Mouse (Mus musculus) cerebellum, adult 9-11 months (tissue): Measurements from ENCODE around the gene Kcnh4.

Experiments
- DNase-seq: peaks from one replicate; pipeline ENCODE4 v3.0.0; 2022

Gene Kcnh4

GRCm38 (mm10) chr11:100759611-100760233 lies at the start of gene Kcnh4:
TSS of gene Kcnh4 (minus strand) at chr11:100759942.
- DNase-seq: peak; percentile 66

DNA sequence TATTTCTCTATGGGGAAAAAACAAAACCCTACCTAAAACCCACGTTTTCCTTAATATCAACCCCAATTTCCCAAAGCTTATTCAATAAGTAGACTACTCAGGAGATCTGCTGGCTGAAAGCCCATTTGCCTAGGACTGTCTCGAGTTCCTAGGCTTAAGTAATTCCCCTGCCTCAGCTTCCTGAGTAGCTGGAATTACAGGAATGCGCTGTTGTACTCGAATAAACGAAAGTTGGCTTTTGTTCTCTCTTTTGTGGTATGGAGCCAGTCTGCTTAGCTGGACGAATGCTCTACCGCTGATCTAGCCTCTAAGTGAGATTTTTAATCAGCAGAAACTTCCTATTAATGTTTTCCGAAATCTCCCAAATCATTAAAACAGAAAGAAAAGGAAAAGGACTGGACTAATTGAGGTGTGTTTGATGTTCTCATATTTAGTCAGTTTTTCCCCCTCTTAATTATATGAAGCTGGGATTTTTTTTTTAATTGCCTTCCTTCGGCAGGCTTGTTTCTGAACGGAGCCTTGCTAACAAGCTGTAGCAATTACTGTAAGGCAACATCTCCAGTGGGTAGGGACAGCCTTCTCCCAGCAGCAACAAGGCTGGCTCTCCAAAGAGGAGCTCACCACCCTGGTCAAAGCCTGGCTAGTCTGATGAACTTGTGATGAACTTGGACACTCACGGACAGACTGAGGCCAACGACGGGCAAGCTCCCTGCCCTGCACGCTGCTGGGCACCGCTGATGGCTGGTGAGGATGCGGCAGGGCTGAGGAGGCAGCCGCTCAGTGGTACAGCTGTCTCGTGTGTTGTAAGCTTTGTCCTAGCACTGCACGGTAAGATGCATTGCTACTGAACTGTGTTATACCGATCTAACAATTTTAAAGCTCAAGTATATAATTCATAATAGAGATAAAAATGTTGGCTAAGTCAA lies 46.9 kb upstream of the Kcnh4 start:
- no peak for DNase-seq

- DNase-seq: no peak
Observed at GRCm38 (mm10) chr11:100805535-100805934, 45.8 kb upstream of the Kcnh4 start.

GRCm38 (mm10) chr11:100804409-100804808 lies 44.7 kb upstream of the Kcnh4 start:
- DNase-seq: no peak

GRCm38 (mm10) chr11:100799426-100799825 lies 39.7 kb upstream of the Kcnh4 start:
- no peak for DNase-seq

- no peak for DNase-seq
Observed at GRCm38 (mm10) chr11:100796585-100796984, 36.8 kb upstream of the Kcnh4 start.

DNA sequence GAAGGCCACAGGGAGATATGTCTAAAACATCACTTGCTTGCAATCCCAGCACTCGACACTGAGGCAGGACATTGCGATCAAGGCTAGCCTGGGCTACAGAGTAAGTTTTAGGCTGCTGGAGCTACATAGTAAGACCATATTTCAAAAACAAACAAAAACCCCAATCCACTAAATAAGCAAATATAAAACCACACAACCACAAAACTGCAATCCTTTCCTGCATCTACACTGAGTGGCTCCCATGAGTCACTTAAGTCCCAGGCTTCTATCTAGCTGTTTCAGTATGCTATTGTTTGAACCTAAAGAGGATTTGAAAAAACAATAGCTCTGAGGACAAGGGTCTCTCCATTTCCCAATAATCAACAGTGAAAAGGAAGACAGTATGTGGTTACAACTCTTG lies 35.6 kb upstream of the Kcnh4 start:
- DNase-seq: no peak

DNA sequence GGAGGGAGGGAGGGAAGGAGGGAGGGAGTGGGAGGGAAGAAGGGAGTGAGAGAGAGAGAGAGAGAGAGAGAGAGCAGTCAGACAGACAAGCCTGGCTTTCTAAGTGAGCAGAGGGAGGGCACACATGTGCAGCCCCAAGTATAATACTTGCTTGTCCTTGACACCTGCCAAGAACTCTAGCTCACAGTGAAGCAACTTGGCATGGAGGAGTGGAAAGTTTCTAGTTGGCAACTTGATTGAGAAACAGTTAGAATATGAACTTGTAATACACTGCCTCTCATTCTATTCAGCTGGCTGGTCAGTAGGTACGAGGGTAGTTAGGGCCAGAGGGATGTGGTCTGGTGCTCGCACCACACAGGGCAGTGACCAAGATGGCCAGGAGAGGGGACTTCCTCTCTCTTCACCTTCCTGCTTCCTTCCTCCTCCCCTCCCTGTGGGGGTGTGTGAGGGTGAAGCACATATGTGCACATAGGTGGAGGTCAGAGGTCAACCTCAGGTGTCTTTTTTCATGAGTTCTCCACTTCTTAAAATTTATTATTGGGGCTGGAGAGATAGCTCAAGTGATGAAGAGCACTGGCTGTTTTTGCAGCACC lies 31.8 kb upstream of the Kcnh4 start:
- DNase-seq: no peak

DNA sequence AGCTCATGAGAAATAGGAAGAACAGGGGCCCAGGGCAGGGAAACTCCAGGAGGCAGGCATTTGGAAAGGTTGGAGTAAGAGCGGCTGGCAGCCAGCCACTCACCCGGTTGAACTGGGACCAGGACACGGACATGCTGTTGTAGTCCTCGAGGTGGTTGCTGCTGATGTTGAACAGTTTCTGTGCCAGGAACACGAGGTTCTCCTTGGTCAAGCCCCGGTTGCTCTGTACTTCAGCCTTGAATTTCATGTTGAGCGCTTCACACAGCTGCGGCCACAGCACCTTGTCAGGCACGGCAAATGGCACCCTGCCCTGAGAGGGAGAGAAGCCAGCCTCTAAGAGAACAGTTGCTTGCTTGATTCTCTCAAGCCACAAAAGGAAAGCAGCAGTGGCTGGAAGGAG lies 30.9 kb upstream of the Kcnh4 start:
- peak; percentile 73 for DNase-seq

- DNase-seq: no peak
Observed at GRCm38 (mm10) chr11:100789702-100790101, 30.0 kb upstream of the Kcnh4 start.

DNA sequence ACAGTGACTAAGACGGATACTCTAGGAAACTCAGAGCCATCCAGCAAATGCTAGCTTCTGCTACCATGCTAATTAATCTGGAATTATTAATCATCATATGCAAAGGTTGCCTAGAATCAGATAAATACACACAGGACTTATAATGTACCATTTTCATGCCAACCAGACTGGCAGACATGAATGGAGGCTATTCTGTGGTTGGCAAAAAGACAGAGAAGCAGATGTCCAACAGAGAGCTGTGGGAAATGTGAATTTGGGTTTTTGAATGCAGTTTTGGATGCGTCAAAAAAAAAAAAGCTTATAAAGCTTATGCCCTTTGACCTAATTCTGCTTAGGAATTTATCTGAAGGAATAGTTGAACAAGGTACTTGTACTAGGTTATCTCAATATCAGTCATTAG lies 26.0 kb upstream of the Kcnh4 start:
- no peak for DNase-seq

- no peak for DNase-seq
Observed at GRCm38 (mm10) chr11:100784286-100784685, 24.5 kb upstream of the Kcnh4 start.

GRCm38 (mm10) chr11:100782568-100782967 lies 22.8 kb upstream of the Kcnh4 start:
- DNase-seq: no peak

GRCm38 (mm10) chr11:100781763-100782475 lies 22.2 kb upstream of the Kcnh4 start:
- DNase-seq: no peak

- no peak for DNase-seq
Observed at GRCm38 (mm10) chr11:100780247-100780646, 20.5 kb upstream of the Kcnh4 start.

- no peak for DNase-seq
Observed at GRCm38 (mm10) chr11:100778069-100778468, 18.3 kb upstream of the Kcnh4 start.

- no peak for DNase-seq
Observed at GRCm38 (mm10) chr11:100775921-100776320, 16.2 kb upstream of the Kcnh4 start.

DNA sequence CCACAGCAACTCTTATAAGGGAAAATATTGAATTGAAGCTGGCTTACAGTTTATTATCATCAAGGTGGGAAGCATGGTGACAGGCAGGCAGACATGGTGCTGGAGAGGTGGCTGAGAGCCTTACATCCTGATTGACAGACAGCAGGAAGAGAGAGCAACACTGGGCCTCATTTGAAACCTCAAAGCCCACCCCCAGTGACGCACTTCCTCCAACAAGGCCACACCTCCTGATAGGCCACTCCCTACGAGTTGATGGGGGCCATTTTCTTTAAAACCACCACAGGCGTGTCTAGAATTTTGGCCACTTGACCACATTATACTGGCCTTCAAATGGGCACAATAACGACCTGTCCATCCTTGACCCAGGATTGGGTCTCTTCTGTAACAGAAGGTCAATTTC lies 14.5 kb upstream of the Kcnh4 start:
- DNase-seq: no peak

DNA sequence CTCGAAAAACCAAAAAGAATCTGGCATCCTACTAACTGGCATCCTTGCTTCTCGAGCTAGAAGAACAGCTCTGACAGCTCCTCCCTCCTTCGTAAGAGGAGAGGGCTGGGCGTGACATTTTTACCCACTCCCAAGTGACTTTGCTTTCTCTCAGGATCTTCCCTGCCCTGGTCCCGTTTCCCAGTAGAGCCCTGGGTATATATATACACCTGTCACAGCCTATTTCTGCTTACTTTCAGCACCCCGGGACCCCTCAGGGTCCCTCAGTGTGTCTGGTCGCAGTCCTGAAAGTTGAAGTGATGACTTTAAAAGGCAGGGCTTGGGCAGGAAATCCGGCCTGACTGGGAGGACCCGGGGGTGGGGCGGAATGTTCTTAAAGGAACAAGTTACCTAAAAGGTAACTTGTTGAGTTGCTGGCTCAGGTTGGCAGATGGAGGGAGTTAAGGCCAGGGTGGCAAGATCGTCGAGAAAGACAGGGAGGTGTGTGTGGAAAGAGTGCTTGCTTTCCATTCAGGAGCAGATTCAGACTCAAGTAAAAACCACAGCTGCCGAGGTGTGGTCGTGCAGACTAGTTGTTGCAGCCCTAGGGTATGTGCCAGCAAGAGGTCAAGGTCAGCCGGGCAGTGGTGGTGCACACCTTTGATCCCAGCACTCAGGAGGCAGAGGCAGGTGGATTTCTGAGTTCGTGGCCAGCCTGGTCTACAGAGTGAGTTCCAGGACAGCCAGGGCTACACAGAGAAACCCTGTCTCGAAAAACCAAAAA lies 11.1 kb upstream of the Kcnh4 start, which contains the start of gene Ghdc:
Gene Ghdc (minus strand): TSS at position 312 of the 763 bp plus-strand sequence.
- DNase-seq: peak; percentile 69

DNA sequence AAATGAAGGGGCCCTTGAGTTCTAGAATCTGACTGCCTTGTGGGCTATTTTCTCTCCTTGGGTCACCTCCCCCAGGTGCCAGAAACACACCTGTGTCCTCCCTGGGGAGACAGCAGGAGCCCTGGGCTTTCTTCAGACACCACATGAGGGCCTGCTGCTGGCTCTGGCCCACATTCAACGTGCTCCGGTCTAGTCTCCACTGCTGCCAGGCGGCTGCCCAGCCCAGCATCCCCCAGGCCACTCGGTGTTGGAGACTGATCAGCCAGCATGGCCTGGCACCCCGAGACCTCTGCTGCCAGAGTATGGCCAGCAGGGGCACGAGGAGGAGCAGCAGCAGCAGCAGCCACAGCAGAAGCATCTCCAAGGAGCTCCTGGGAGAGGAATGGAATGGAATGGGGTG lies 10.2 kb upstream of the Kcnh4 start:
- peak; percentile 55 for DNase-seq

DNA sequence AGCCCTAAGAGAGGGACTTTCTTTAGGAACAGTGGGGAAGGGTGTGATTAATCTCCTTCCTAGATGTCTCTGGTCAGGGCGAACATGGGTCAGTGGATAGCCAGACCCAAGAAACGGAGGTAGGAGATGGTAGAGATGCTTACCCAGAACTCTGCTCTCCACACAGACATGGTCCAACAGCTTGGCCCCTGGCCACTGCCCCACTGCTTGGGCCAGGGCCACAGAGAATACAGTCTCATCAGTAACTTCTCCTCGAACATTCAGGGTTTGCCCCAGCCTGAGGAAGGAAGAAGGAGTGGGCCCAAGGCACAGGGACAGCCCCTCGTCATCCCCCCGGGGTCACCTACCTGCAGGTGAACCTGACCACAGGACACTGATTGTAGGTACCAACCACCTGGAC lies 8.1 kb upstream of the Kcnh4 start:
- DNase-seq: no peak

GRCm38 (mm10) chr11:100766726-100767125 lies 7.0 kb upstream of the Kcnh4 start:
- DNase-seq: no peak
